Mouse (Mus musculus) ES-E14 (cell line): ENCODE data around the gene Vangl1. TPM values are rescaled to one million over a fixed set of nuclear protein-coding genes. Genes with fewer than 3 reads are reported as not detected.
A peak's percentile ranks its signal among the peaks of the same experiment; 100 is the strongest.

Experiments
- DNase-seq: peaks from one replicate; pipeline ENCODE4 v3.0.0-alpha.2; 2013; ENCODE audit warnings: low read depth, low spot score
- H3K27ac ChIP-seq: 2 replicates; pipeline ENCODE4 v1.5.1; 2012; ENCODE audit warnings: low read depth, mild to moderate bottlenecking, low read length, moderate library complexity, mixed read lengths; ENCODE audit not compliant: poor library complexity, insufficient read depth, severe bottlenecking
- H3K36me3 ChIP-seq: 2 replicates; pipeline ENCODE4 v1.6.1; 2012; ENCODE audit warnings: mild to moderate bottlenecking, low read length, moderate library complexity, mixed read lengths; ENCODE audit not compliant: control insufficient read depth, poor library complexity, insufficient read depth, severe bottlenecking
- H3K4me1 ChIP-seq, 2 experiments: fragments of 150-350 bp in 1 of 2; sonication (generic) in 1 of 2; 2 replicates each; pipeline ENCODE4 v1.6.1; 2012; ENCODE audit warnings: low read length in 2 of 2, mild to moderate bottlenecking in 1 of 2, mixed read lengths in 1 of 2; ENCODE audit not compliant: control insufficient read depth in 2 of 2, insufficient read depth in 2 of 2, poor library complexity in 1 of 2
- H3K4me3 ChIP-seq, 2 experiments: fragments of 150-350 bp in 1 of 2; sonication (generic) in 1 of 2; 2 replicates each; pipeline ENCODE4 v1.5.1; 2012; ENCODE audit warnings: low read length in 2 of 2, low read depth in 1 of 2, mild to moderate bottlenecking in 1 of 2, mixed read lengths in 1 of 2; ENCODE audit not compliant: insufficient read depth in 1 of 2, poor library complexity in 1 of 2, severe bottlenecking in 1 of 2
- H3K9ac ChIP-seq: 2 replicates; pipeline ENCODE4 v1.6.1; 2012; ENCODE audit warnings: low read depth, mild to moderate bottlenecking, low read length, mixed read lengths; ENCODE audit not compliant: poor library complexity, insufficient read depth, severe bottlenecking
- H3K9me3 ChIP-seq: fragments of 150-350 bp; sonication (generic); 2 replicates; pipeline ENCODE4 v1.6.1; 2012; ENCODE audit warnings: low read depth, mild to moderate bottlenecking, low read length; ENCODE audit not compliant: control insufficient read depth, insufficient read depth
- CHD2 ChIP-seq: IDR thresholded peaks from 2 replicates; pipeline ENCODE4 v1.6.1; 2014; ENCODE audit warnings: mild to moderate bottlenecking, low read depth, low read length, inconsistent platforms
- HCFC1 ChIP-seq: IDR thresholded peaks from 2 replicates; pipeline ENCODE4 v1.6.1; 2012; ENCODE audit warnings: low read length, inconsistent platforms, borderline replicate concordance; ENCODE audit not compliant: insufficient read depth
- MAFK ChIP-seq: IDR thresholded peaks from 2 replicates; pipeline ENCODE4 v1.6.1; 2014; ENCODE audit warnings: mild to moderate bottlenecking, low read depth, low read length, inconsistent platforms; ENCODE audit not compliant: insufficient read depth
- ZC3H11A ChIP-seq: IDR thresholded peaks from 2 replicates; pipeline ENCODE4 v1.6.1; 2012; ENCODE audit warnings: low read depth, mild to moderate bottlenecking, inconsistent platforms, low read length, borderline replicate concordance
- ZNF384 ChIP-seq: IDR thresholded peaks from 2 replicates; pipeline ENCODE4 v1.6.1; 2012; ENCODE audit warnings: low read depth, low read length, inconsistent platforms
- in situ Hi-C, 2 experiments: fragments of 600-800 bp; cut with MboI; formaldehyde crosslinking; loops; one replicate each; pipeline ENCODE4 v1.15.1; 2025; ENCODE audit warnings: low sequenced_read_pairs in 2 of 2, inconsistent platforms in 1 of 2; ENCODE audit not compliant: unreplicated experiment in 2 of 2
- total RNA-seq: library from RNA; depleted of rRNA; stranded (reverse); fragments of 300-350 nt; gene quantifications from 2 replicates; pipeline ENCODE4 v1.2.3, GENCODE M21; 2012

Vangl1 gene
- total RNA-seq, 1 experiment, result 119 TPM

- no peak for TF ChIP-seq ZNF384
- TF ChIP-seq MAFK, result no peak
- TF ChIP-seq CHD2, result no peak
- TF ChIP-seq ZC3H11A, result no peak
- TF ChIP-seq HCFC1, result no peak
- no peak overlapping the region for H3K4me3 ChIP-seq
- in situ Hi-C loops, result no loop called here
- no peak overlapping the region for H3K9ac ChIP-seq
- no peaks in the 10 kb centered on the region for H3K9me3 ChIP-seq
- H3K4me1 ChIP-seq, result peaks cover 0 to 9% of the 10 kb centered on the region in 2 experiments; a peak in 3 of 4 replicates
- DNase-seq, result no peak
- no peak overlapping the region for H3K27ac ChIP-seq
- peaks cover 40% of the 10 kb centered on the region for H3K36me3 ChIP-seq
These were observed 47.8 kb downstream of the Vangl1 start for GRCm38 (mm10) chr3:102156737-102157136.

- peaks cover 23% of the 10 kb centered on the region for H3K36me3 ChIP-seq
- in situ Hi-C loops, result no loop called here
- no peak for TF ChIP-seq MAFK
- no peak for TF ChIP-seq ZC3H11A
- TF ChIP-seq ZNF384, result no peak
- TF ChIP-seq HCFC1, result no peak
- TF ChIP-seq CHD2, result no peak
These were observed 50.4 kb downstream of the Vangl1 start for GRCm38 (mm10) chr3:102154107-102154506.

GRCm38 (mm10) chr3:102152872-102153271, 51.6 kb downstream of the Vangl1 start:
- 0 out of 2 replicates have a peak, but pooled peaks have one; percentile 21 for TF ChIP-seq CHD2
- TF ChIP-seq HCFC1, result no peak
- TF ChIP-seq MAFK, result no peak
- no peak for TF ChIP-seq ZC3H11A
- Histone ChIP-seq H3K9ac (no peak overlapping the region), H3K4me1 (peaks cover 0 to 5% of the 10 kb centered on the region in 2 experiments; a peak in 3 of 4 replicates), H3K36me3 (peaks cover 13% of the 10 kb centered on the region; the same call in 1 of the 2 replicates), H3K9me3 (no peaks in the 10 kb centered on the region), H3K4me3 (no peak overlapping the region), H3K27ac (peak overlapping the region; percentile 66)
- in situ Hi-C loops, result no loop called here
- DNase-seq, result no peak

More at GRCm38 (mm10) chr3:102154107-102154506, 50.4 kb downstream of the Vangl1 start:
- no peaks in the 10 kb centered on the region for H3K9me3 ChIP-seq
- DNase-seq, result no peak
- H3K27ac ChIP-seq, result no peak overlapping the region
- no peak overlapping the region for H3K4me3 ChIP-seq
- peaks cover 0 to 9% of the 10 kb centered on the region in 2 experiments; a peak in 3 of 4 replicates for H3K4me1 ChIP-seq
- no peak overlapping the region for H3K9ac ChIP-seq

DNA sequence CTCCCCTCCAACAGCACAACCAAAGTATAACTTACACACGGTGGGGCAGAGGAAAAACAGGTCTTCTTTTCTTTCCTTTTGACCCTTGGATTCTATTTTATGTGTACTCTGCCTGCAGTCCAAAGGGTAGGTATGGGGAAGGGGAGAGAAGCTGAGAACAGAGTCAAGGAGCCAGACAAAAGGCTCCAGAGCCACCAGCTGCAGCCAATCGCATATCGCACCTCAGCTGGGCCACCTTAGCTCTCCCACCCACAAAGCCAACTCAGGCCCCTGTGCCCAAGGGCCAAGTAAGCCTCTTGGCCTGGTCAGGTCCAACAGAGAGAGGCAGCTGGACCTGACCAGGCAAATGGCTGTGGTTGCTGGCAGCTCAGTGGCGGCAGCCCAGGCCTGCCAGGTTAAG, 52.0 kb downstream of the Vangl1 start:
- in situ Hi-C loops, result no loop called here
- no peak overlapping the region for H3K4me3 ChIP-seq
- H3K27ac ChIP-seq, result peak overlapping the region; percentile 66
- peaks cover 0 to 5% of the 10 kb centered on the region in 2 experiments; a peak in 3 of 4 replicates for H3K4me1 ChIP-seq
- peaks cover 9% of the 10 kb centered on the region; the same call in 1 of the 2 replicates for H3K36me3 ChIP-seq
- H3K9me3 ChIP-seq, result no peaks in the 10 kb centered on the region
- TF ChIP-seq MAFK (no peak), HCFC1 (no peak), ZNF384 (no peak), CHD2 (no peak), ZC3H11A (no peak)
- no peak overlapping the region for H3K9ac ChIP-seq
- DNase-seq, result no peak

DNA sequence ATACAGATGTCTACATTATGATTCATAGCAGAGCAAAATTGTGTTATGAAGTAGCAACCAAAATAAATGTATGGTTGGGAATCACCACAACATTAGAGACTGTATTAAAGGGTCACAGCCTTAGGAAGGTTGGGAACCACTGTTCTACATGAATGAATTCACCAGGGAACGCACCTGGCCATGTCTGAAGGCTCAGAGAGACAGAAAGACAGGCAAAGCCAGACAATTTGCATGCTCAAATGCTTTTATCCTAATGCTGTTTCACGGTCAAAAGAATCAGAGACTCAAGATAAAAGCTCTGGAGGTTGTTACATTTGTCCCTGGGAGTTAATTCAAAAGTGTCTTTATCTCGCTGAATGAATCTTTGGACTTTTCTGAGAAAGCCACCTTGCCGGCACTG, 52.6 kb downstream of the Vangl1 start:
- peaks cover 0 to 6% of the 10 kb centered on the region in 2 experiments; a peak in 3 of 4 replicates for H3K4me1 ChIP-seq
- H3K9ac ChIP-seq, result no peak overlapping the region
- TF ChIP-seq HCFC1, result no peak
- no peak for TF ChIP-seq CHD2
- no peak for TF ChIP-seq ZNF384
- no peak for TF ChIP-seq MAFK
- no peak for TF ChIP-seq ZC3H11A

More for the DNA sequence above, 52.6 kb downstream of the Vangl1 start:
- no peak for DNase-seq
- in situ Hi-C loops, result no loop called here
- Histone ChIP-seq H3K27ac (no peak overlapping the region), H3K36me3 (peaks cover 3% of the 10 kb centered on the region; the same call in 1 of the 2 replicates), H3K4me3 (no peak overlapping the region), H3K9me3 (no peaks in the 10 kb centered on the region)
